Mouse (Mus musculus): Measurements from ENCODE around the gene Nav1. TPM values are rescaled to one million over a fixed set of nuclear protein-coding genes. Genes with fewer than 3 reads are reported as not detected.

Gene Nav1
- polyA plus RNA-seq, 1 experiment from 2014 or later, result 11.5 TPM

DNA sequence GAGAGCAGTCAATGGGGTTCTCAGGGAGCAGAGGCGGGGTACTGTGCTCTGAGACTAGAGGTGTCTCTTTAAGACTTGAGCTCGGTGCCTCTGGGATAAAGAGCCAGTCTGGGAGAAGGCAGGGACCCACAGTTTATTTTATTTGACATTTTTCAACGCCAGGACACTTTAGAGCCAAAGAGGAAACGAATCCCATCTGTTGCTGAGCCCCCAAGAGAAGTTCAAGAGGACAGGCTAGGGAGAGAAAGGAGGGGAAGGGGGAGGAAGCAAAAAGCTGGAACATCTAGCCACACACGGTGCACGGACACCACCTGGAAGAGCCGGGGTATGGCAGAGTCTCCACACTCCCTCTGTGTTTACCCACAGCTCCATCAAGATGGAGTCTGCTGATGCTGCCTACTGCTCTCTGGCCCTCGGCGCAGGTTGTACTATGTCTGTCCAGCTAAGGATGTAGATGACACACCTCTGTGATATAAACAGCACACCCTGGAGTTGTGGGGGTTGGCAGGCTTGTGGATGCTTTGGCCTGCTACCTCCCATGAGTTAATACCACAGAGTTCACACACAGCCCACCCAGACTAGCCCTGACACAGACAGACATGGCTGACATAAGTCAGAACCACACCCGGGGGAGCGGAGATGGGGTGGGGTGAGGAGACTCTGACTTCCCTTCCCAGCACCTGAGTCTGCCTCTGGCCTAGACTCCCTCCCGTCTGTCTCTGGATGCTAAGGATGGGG lies 83.1 kb downstream of the Nav1 start:
- 26% methylated on average over 12 of the region's 12 CpGs for WGBS
- H3K4me2 ChIP-seq (ENCODE audit: low read depth, low read length), result 0 out of 2 replicates have a peak overlapping the region, but pooled peaks have one; percentile 2
- peak overlapping the region; percentile 61 for H3K27ac ChIP-seq (ENCODE audit: low read length)

DNA sequence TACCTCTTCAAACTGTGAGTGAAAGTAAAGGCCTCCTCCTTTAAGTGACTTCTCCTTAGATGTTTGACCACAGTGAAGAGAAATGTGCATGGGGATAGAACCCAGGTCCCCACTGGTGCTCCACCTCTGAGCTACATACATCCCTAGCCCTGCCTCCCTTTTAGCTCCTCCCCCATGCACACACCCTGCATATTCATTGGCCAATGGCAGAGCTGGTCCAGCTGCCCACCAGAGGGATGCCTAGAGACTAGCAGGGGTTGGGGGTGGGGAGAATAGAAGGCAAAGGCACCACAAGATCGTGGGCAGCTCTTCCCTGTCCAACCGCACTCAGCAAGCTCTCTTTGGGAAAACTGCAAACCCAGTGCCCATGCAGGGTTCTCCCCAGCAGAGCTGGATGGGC lies 83.8 kb downstream of the Nav1 start:
- peaks cover 15% of the 10 kb centered on the region for H3K4me1 ChIP-seq (replicated peaks; ENCODE audit: control insufficient read depth, insufficient read depth, low read length)
- peak; percentile 6; the same call in 1 of the 2 replicates for ATAC-seq (ENCODE audit: low read depth)
- peak overlapping the region; percentile 61 for H3K27ac ChIP-seq (ENCODE audit: low read length)

More for the DNA sequence above, 83.1 kb downstream of the Nav1 start:
- no peaks in the 10 kb centered on the region for H3K36me3 ChIP-seq (ENCODE audit: control insufficient read depth, insufficient read depth, low read length)
- H3K27me3 ChIP-seq (ENCODE audit: control insufficient read depth, insufficient read depth, low read depth, low read length), result no peaks in the 10 kb centered on the region
- peak; percentile 73 for ATAC-seq (ENCODE audit: low read depth)
- no peak overlapping the region for H3K9ac ChIP-seq (ENCODE audit: low read length)
- peaks cover 8% of the 10 kb centered on the region; the same call in 1 of the 2 replicates for H3K9me3 ChIP-seq (ENCODE audit: control insufficient read depth, low read length)
- H3K4me3 ChIP-seq (ENCODE audit: low read length), result no peak overlapping the region
- peaks cover 13% of the 10 kb centered on the region for H3K4me1 ChIP-seq (replicated peaks; ENCODE audit: control insufficient read depth, insufficient read depth, low read length)

DNA sequence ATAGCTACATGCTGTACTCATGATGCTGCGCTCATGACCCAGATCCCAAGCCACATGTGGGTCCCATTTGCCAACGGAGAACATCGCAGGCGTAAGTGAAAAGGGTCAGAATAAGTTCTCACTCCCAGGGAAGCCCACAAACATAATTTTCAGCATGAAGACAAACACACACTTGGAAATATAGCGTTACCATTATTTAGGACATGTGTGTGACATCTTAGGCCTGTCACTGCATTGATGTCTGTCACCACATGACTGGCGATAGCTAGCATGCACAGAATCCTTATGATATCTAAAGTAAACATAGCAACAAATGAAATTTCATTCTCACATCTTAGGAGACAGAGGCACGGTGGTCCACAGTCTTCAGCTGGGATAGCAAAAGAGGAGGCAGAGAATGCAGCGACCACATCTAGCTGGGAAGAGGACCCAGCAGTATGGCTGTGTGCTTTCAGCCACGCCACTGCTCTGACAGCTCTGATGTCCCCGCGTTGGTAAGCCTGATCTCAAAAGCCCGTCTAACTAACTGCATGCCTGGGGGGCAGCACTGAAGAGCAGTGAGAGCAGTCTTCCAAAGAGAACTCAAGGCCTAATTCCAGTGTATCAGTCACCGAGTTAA lies 86.4 kb downstream of the Nav1 start:
- WGBS, result 51% methylated on average over 13 of the region's 13 CpGs
- H3K9ac ChIP-seq (ENCODE audit: low read length), result no peak overlapping the region
- peaks cover 30% of the 10 kb centered on the region for H3K4me1 ChIP-seq (replicated peaks; ENCODE audit: control insufficient read depth, insufficient read depth, low read length)
- no peaks in the 10 kb centered on the region for H3K27me3 ChIP-seq (ENCODE audit: control insufficient read depth, insufficient read depth, low read depth, low read length)
- H3K4me3 ChIP-seq (ENCODE audit: low read length), result no peak overlapping the region
- peaks cover 8% of the 10 kb centered on the region; the same call in 1 of the 2 replicates for H3K9me3 ChIP-seq (ENCODE audit: control insufficient read depth, low read length)
- H3K36me3 ChIP-seq (ENCODE audit: control insufficient read depth, insufficient read depth, low read length), result no peaks in the 10 kb centered on the region
- peak; percentile 78 for ATAC-seq (ENCODE audit: low read depth)
- H3K4me2 ChIP-seq (ENCODE audit: low read depth, low read length), result no peak overlapping the region
- peak overlapping the region; percentile 63 for H3K27ac ChIP-seq (ENCODE audit: low read length)

More for the DNA sequence above, 83.8 kb downstream of the Nav1 start:
- peaks cover 8% of the 10 kb centered on the region; the same call in 1 of the 2 replicates for H3K9me3 ChIP-seq (ENCODE audit: control insufficient read depth, low read length)
- H3K9ac ChIP-seq (ENCODE audit: low read length), result no peak overlapping the region
- H3K4me2 ChIP-seq (ENCODE audit: low read depth, low read length), result no peak overlapping the region
- WGBS, result 60% methylated on average over 2 of the region's 2 CpGs
- H3K27me3 ChIP-seq (ENCODE audit: control insufficient read depth, insufficient read depth, low read depth, low read length), result no peaks in the 10 kb centered on the region
- no peak overlapping the region for H3K4me3 ChIP-seq (ENCODE audit: low read length)
- no peaks in the 10 kb centered on the region for H3K36me3 ChIP-seq (ENCODE audit: control insufficient read depth, insufficient read depth, low read length)

DNA sequence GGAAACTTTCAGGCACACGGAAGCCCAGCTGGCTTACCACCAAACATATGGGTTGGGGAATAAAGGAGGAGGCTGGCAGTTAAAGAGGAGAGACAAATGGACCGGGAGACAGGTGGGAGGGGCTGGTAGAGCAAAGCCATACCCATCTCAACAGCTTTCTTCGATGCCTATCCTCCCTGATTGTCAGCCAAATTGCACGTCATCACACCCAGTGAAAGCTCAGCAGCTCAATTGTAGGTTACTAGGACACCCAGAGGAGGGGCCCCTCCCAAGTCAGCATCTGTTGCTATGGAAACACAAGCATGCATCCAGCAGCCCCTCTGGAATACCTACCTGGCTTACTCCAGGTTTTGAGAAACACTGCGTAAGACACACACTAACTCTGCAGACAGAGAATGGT lies 88.4 kb downstream of the Nav1 start:
- WGBS, result 43% methylated on average over 5 of the region's 5 CpGs
- Histone ChIP-seq H3K36me3 (ENCODE audit: control insufficient read depth, insufficient read depth, low read length) (no peaks in the 10 kb centered on the region), H3K9ac (ENCODE audit: low read length) (no peak overlapping the region), H3K27ac (ENCODE audit: low read length) (no peak overlapping the region), H3K9me3 (ENCODE audit: control insufficient read depth, low read length) (peaks cover 8% of the 10 kb centered on the region; the same call in 1 of the 2 replicates), H3K4me3 (ENCODE audit: low read length) (no peak overlapping the region), H3K4me1 (replicated peaks; ENCODE audit: control insufficient read depth, insufficient read depth, low read length) (peaks cover 40% of the 10 kb centered on the region), H3K27me3 (ENCODE audit: control insufficient read depth, insufficient read depth, low read depth, low read length) (no peaks in the 10 kb centered on the region), H3K4me2 (ENCODE audit: low read depth, low read length) (no peak overlapping the region)
- ATAC-seq (ENCODE audit: low read depth), result no peak

DNA sequence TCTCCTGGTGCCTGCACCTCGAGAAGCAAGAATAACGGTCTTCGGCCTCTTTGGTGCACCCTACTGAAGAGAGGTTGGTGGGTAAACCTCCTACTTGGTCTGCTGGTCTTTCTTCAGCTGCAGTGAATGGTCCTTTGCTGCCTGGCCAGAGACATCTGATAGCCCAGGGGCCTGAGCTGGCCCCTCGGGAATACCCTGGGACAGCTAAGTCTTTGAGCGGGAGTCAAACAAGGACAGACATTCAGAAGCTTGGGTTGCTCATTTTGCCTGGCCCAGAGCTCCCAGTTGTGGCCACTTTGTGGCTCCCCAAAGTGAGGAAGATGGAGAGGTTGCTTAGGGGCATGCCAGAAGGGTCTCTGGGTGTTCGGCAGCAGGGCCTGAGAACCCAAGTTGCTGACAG lies 89.6 kb downstream of the Nav1 start:
- Histone ChIP-seq H3K9ac (ENCODE audit: low read length) (no peak overlapping the region), H3K4me2 (ENCODE audit: low read depth, low read length) (no peak overlapping the region), H3K27me3 (ENCODE audit: control insufficient read depth, insufficient read depth, low read depth, low read length) (no peaks in the 10 kb centered on the region), H3K4me1 (replicated peaks; ENCODE audit: control insufficient read depth, insufficient read depth, low read length) (peaks cover 34% of the 10 kb centered on the region), H3K4me3 (ENCODE audit: low read length) (no peak overlapping the region), H3K27ac (ENCODE audit: low read length) (no peak overlapping the region), H3K9me3 (ENCODE audit: control insufficient read depth, low read length) (peaks cover 5% of the 10 kb centered on the region; the same call in 1 of the 2 replicates), H3K36me3 (ENCODE audit: control insufficient read depth, insufficient read depth, low read length) (no peaks in the 10 kb centered on the region)
- no peak for ATAC-seq (ENCODE audit: low read depth)
- WGBS, result 90% methylated on average over 6 of the region's 6 CpGs

DNA sequence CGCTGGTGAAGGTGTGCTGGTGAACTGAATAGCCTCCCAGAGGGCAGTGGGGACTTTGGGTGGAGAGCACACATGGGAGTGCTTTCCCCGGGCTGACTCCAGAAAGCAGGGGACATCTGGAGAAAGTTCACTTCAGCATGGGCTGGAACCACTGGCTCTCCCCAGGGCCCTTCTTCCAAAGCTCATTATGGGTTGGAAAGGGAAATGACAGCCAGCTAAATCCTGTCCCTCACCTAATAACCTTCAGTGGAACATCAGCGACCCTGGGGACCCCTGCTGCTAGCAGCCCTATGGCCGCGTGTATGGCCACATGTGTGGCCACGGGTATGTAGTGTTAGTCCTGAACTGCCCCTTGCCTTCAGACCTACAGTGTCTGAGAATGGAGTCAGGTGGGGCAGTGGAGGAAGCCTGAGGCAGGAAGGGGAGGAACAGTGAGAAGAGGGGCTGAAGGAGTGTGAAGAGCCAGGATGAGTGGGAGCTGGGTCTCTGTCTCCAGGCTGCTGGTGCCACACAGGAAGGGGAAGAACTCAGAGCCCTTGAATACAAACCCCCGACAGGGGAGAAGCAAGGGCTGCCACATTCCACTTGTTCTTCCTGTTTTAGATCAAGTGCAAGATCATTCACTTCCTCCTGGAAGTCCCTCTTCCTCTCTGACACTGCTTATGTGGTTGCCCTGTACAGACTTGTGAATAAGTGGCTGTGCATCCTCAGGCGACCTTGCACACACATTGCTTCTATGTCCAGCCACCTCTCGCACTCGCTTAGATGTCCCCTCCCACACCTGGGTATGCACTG lies 90.4 kb downstream of the Nav1 start:
- peaks cover 34% of the 10 kb centered on the region for H3K4me1 ChIP-seq (replicated peaks; ENCODE audit: control insufficient read depth, insufficient read depth, low read length)

DNA sequence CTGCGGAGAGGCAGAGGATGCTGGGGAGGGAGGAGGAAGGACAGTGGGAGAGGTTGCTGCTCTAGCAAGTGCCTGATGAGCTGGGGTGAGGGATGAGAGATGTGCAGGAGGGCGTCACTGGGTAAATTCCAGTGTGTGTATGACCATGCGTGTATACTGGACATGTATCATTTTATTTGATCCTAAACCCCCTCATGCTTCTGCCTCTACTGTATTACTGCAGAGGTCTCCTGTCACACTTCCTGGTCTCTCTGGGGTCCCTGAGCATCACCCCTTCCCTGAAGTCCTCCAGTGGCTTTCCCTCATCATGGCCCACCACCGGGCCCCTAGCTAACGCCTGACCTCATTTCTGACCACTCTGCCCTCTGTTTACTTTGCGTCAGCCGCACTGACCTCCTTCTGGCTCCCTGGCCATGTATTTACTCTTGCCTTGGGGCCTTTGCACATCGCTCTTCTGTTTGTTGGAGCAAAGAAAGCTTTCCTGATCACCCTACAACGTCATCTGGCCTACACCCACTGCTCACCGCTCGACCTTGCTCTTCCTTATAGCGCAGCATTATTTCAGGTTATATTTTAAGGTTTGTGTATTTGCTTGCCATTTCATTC lies 91.4 kb downstream of the Nav1 start:
- no peaks in the 10 kb centered on the region for H3K36me3 ChIP-seq (ENCODE audit: control insufficient read depth, insufficient read depth, low read length)
- H3K4me2 ChIP-seq (ENCODE audit: low read depth, low read length), result no peak overlapping the region
- no peaks in the 10 kb centered on the region for H3K27me3 ChIP-seq (ENCODE audit: control insufficient read depth, insufficient read depth, low read depth, low read length)
- no peak overlapping the region for H3K4me3 ChIP-seq (ENCODE audit: low read length)
- H3K27ac ChIP-seq (ENCODE audit: low read length), result no peak overlapping the region; the same call in 1 of the 2 replicates
- H3K9me3 ChIP-seq (ENCODE audit: control insufficient read depth, low read length), result no peaks in the 10 kb centered on the region
- 39% methylated on average over 12 of the region's 12 CpGs for WGBS
- ATAC-seq (ENCODE audit: low read depth), result no peak
- no peak overlapping the region for H3K9ac ChIP-seq (ENCODE audit: low read length)
- peaks cover 33% of the 10 kb centered on the region for H3K4me1 ChIP-seq (replicated peaks; ENCODE audit: control insufficient read depth, insufficient read depth, low read length)

More for the DNA sequence above, 90.4 kb downstream of the Nav1 start:
- ATAC-seq (ENCODE audit: low read depth), result no peak
- WGBS, result 55% methylated on average over 10 of the region's 10 CpGs
- no peak overlapping the region for H3K4me3 ChIP-seq (ENCODE audit: low read length)
- no peak overlapping the region for H3K27ac ChIP-seq (ENCODE audit: low read length)
- H3K27me3 ChIP-seq (ENCODE audit: control insufficient read depth, insufficient read depth, low read depth, low read length), result no peaks in the 10 kb centered on the region
- peaks cover 3% of the 10 kb centered on the region; the same call in 1 of the 2 replicates for H3K9me3 ChIP-seq (ENCODE audit: control insufficient read depth, low read length)
- no peak overlapping the region for H3K4me2 ChIP-seq (ENCODE audit: low read depth, low read length)
- no peaks in the 10 kb centered on the region for H3K36me3 ChIP-seq (ENCODE audit: control insufficient read depth, insufficient read depth, low read length)
- no peak overlapping the region for H3K9ac ChIP-seq (ENCODE audit: low read length)

DNA sequence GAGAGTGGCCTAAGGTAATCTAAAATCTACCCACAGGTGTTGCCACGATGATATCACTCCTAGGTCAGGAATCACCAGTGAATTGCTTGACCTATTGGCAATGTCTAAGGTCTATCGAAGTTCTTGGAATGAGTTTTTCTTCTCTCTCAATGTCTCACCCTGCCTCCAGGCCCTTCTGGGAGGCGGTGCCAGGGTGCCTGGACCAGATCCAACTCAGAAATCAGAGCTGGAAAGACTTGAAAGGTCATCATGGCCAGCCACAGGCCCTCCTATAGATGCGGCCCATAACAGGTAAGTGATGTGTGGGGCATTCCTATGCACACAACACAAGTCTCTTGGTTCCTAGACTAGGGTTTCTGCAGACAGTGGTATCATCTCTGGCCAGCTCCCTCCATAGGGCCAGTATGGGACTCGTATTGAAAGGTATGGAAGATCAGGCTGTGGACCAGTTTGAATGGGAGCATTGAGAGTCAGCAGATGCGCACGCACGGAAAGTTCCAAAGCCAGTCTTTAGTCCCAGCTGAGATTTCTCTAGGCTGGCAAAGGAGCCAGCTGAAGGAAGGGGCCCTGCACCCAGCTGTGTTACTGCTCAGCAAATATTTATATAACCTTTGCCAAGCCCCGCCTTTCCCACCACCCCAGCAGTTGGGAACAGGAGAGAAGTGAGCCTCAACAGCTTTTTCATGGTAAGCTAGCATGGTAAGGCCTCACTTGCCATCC lies 92.0 kb downstream of the Nav1 start:
- Histone ChIP-seq H3K9me3 (ENCODE audit: control insufficient read depth, low read length) (no peaks in the 10 kb centered on the region), H3K27me3 (ENCODE audit: control insufficient read depth, insufficient read depth, low read depth, low read length) (no peaks in the 10 kb centered on the region), H3K9ac (ENCODE audit: low read length) (no peak overlapping the region), H3K4me2 (ENCODE audit: low read depth, low read length) (no peak overlapping the region), H3K4me3 (ENCODE audit: low read length) (no peak overlapping the region), H3K4me1 (replicated peaks; ENCODE audit: control insufficient read depth, insufficient read depth, low read length) (peaks cover 37% of the 10 kb centered on the region), H3K36me3 (ENCODE audit: control insufficient read depth, insufficient read depth, low read length) (no peaks in the 10 kb centered on the region), H3K27ac (ENCODE audit: low read length) (peak overlapping the region; percentile 15; the same call in 1 of the 2 replicates)
- WGBS, result 28% methylated on average over 9 of the region's 9 CpGs
- ATAC-seq (ENCODE audit: low read depth), result peak; percentile 75

All from lung, embryonic 16.5 days (tissue).